Mouse (Mus musculus) kidney, postnatal 4 days (tissue): Measurements from ENCODE around the gene Olfr1362.

Experiments used
- DNase-seq, 2 experiments: peaks; one replicate each; pipeline ENCODE4 v3.0.0; 2021; ENCODE audit warnings: mixed read lengths in 2 of 2

Gene Olfr1362

GRCm38 (mm10) chr13:21613922-21614321, at the start of gene Olfr1362:
TSS of gene Olfr1362 (minus strand) at chr13:21614022.
- DNase-seq, result no peak

- DNase-seq, result no peak
Observed at GRCm38 (mm10) chr13:21663286-21663685, 49.5 kb upstream of the Olfr1362 start, which contains the start of gene Olfr1361. TSS of gene Olfr1361 (minus strand) at chr13:21663386.

- DNase-seq, result no peak
Observed at GRCm38 (mm10) chr13:21642418-21642817, 28.6 kb upstream of the Olfr1362 start, which contains the start of gene Olfr11. TSS of gene Olfr11 (minus strand) at chr13:21642518.

- no peak for DNase-seq
Observed at GRCm38 (mm10) chr13:21591618-21592017, 22.2 kb downstream of the Olfr1362 start.

GRCm38 (mm10) chr13:21581659-21582058, 32.2 kb downstream of the Olfr1362 start, which contains the start of gene Olfr1364:
TSS of gene Olfr1364 (minus strand) at chr13:21581759.
- no peak for DNase-seq
